In the genomic region with DNA sequence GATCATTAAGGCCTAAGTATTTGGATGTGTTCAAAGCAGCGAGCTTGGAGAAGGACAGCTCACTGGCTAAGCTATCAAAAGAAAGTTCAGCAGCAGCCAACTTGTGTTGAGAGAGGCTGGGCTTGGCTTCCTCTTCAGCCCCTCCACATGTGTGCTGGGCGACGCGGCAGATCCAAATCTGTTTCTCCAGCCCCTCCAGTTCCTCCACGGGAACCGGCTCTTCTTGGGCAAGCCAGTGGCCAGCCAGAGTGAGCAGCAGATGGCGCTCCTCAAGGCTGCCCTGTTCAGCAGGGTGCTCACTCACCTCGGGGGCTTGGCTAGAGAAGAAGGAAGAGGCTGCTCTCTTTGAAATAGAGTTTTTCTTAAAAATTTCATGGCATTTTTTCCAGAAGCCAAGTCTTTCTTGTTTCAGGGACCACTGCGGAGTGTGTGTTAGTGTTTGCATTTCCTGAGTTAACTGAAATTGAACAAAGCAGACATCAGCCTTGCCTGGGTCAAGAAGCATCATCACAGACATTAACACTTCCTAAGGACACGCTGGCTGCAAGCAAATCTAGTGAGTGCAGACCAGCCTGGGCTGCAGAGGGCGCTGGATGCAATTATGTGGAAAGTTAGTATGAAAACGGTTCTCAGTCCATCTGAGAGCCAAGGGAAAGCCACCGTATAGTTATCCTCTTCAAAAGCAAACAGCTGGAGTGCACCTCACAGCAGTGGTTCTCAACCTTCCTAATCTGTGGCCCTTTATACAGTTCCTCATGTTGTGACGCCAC, we compare ENCODE assay signal across 9 mouse cellular contexts. TPM values are rescaled to one million over a fixed set of nuclear protein-coding genes. Genes with fewer than 3 reads are reported as not detected.
DNase-seq lines count a peak whose midpoint lies in the region; ATAC-seq and TF ChIP-seq lines count a peak whose summit lies in the region.
"Had no signal": no experiment of that assay in that cellular context is flagged by ENCODE, and none has a peak within 500 bp of the region (broad histone marks: within the 10 kb centered on the region; RNA-seq: fewer than 3 reads in every experiment).

No protein-coding gene starts in this region.

- peak; percentile 45 for TF ChIP-seq CTCF in left cerebral cortex, adult 2 months (IDR thresholded peaks at IDR 0.05)
- TF ChIP-seq CTCF in ES-Bruce4 (IDR thresholded peaks at IDR 0.05; ENCODE audit: low read depth, low read length): peak; percentile 69

- H3K9ac ChIP-seq in ES-Bruce4 (ENCODE audit: low read depth, poor library complexity, severe bottlenecking): no peak overlapping the region
- H3K9ac ChIP-seq in neural tube, embryonic 15.5 days (replicated peaks): no peak overlapping the region
- H3K9ac ChIP-seq: stomach, embryonic 15.5 days had no signal

- no peaks in the 10 kb centered on the region for H3K4me1 ChIP-seq in ES-Bruce4 (ENCODE audit: control insufficient read depth, insufficient read depth, low read length)
- no peaks in the 10 kb centered on the region for H3K4me1 ChIP-seq in embryonic facial prominence, embryonic 10.5 days
- H3K4me1 ChIP-seq in neural tube, embryonic 15.5 days: no peaks in the 10 kb centered on the region
- H3K4me1 ChIP-seq: stomach, embryonic 15.5 days had no signal

- no peaks in the 10 kb centered on the region for H3K9me3 ChIP-seq in ES-Bruce4 (replicated peaks; ENCODE audit: control insufficient read depth, insufficient read depth, low read length, poor library complexity, severe bottlenecking)
- no peaks in the 10 kb centered on the region for H3K9me3 ChIP-seq in embryonic facial prominence, embryonic 10.5 days
- H3K9me3 ChIP-seq in neural tube, embryonic 15.5 days (replicated peaks): no peaks in the 10 kb centered on the region
- H3K9me3 ChIP-seq: stomach, embryonic 15.5 days had no signal

- no peak overlapping the region for H3K4me3 ChIP-seq in left cerebral cortex, adult 2 months
- H3K4me3 ChIP-seq in ES-Bruce4 (ENCODE audit: low read depth, low read length): no peak overlapping the region
- no peak overlapping the region for H3K4me3 ChIP-seq in embryonic facial prominence, embryonic 10.5 days
- H3K4me3 ChIP-seq in neural tube, embryonic 15.5 days (replicated peaks): no peak overlapping the region
- H3K4me3 ChIP-seq: stomach, embryonic 15.5 days had no signal

- intact Hi-C loops in left cerebral cortex, adult 2 months (cut with DNase I): no loop called here

- H3K36me3 ChIP-seq in ES-Bruce4 (ENCODE audit: control insufficient read depth, insufficient read depth, low read length, poor library complexity, severe bottlenecking): peaks cover 9% of the 10 kb centered on the region
- H3K36me3 ChIP-seq in embryonic facial prominence, embryonic 10.5 days (replicated peaks): peaks cover 73% of the 10 kb centered on the region
- peaks cover 40% of the 10 kb centered on the region for H3K36me3 ChIP-seq in neural tube, embryonic 15.5 days

- no peak for ATAC-seq in neural tube, embryonic 15.5 days (ENCODE audit: low FRiP score)

- no peak for TF ChIP-seq POLR2A in ES-Bruce4 (IDR thresholded peaks at IDR 0.05; ENCODE audit: insufficient read depth, low read length)

- no peak for TF ChIP-seq EP300 in ES-Bruce4 (IDR thresholded peaks at IDR 0.05; ENCODE audit: insufficient read depth, low read depth, low read length)

- peak; percentile 65 to 71 for DNase-seq in cerebellum, postnatal 14 days
- DNase-seq in cerebellum, adult 11-12 months: no peak
- DNase-seq in left cerebral cortex, adult 2 months (ENCODE audit: extremely low spot score in 1 of 2, low spot score in 2 of 2): peak in 1 of 2 experiments; percentile 27
- no peak for DNase-seq in left cerebral cortex, adult 11 months (ENCODE audit: low spot score)
- peak; percentile 32 for DNase-seq in embryonic facial prominence, embryonic 10.5 days (ENCODE audit: low spot score)
- DNase-seq in T-cell, adult 2 months (ENCODE audit: low spot score): no peak

- WGBS in embryonic facial prominence, embryonic 10.5 days: 51% methylated on average over 14 of the region's 14 CpGs
- WGBS in neural tube, embryonic 15.5 days: 54% methylated on average over 14 of the region's 14 CpGs

- H3K4me2 ChIP-seq in neural tube, embryonic 15.5 days: no peak overlapping the region
- H3K4me2 ChIP-seq: stomach, embryonic 15.5 days had no signal

- no peaks in the 10 kb centered on the region for H3K27me3 ChIP-seq in ES-Bruce4 (ENCODE audit: control insufficient read depth, insufficient read depth, low read length, poor library complexity, severe bottlenecking)
- no peaks in the 10 kb centered on the region for H3K27me3 ChIP-seq in embryonic facial prominence, embryonic 10.5 days (replicated peaks; ENCODE audit: low read depth, poor library complexity, severe bottlenecking)
- no peaks in the 10 kb centered on the region for H3K27me3 ChIP-seq in neural tube, embryonic 15.5 days (replicated peaks)
- H3K27me3 ChIP-seq: stomach, embryonic 15.5 days had no signal

- H3K27ac ChIP-seq in left cerebral cortex, adult 2 months: no peak overlapping the region
- no peak overlapping the region for H3K27ac ChIP-seq in ES-Bruce4 (ENCODE audit: insufficient read depth, low read length)
- no peak overlapping the region for H3K27ac ChIP-seq in embryonic facial prominence, embryonic 10.5 days (replicated peaks)
- H3K27ac ChIP-seq in neural tube, embryonic 15.5 days (replicated peaks): no peak overlapping the region
- H3K27ac ChIP-seq: stomach, embryonic 15.5 days had no signal

RNA-seq across cellular contexts. Expression of a gene that starts 37.0 kb away (rescaled TPM):
- total RNA-seq in left cerebral cortex, adult 2 months (2021): 10 to 100 TPM; 18.3 to 18.5 TPM
- 21.8 and 24.4 TPM in 2 replicates for polyA plus RNA-seq in ES-Bruce4 (2011; ENCODE audit: insufficient read depth, insufficient read length, low read depth, missing spikeins)
- 13.0 and 13.5 TPM in 2 replicates for polyA plus RNA-seq in embryonic facial prominence, embryonic 10.5 days (2016; fragmentation: Nextera tagmentation; extraction: Ambion mirVana)
- 11.1 and 12.3 TPM in 2 replicates for polyA plus RNA-seq in neural tube, embryonic 15.5 days (2015; fragmentation: Nextera tagmentation; extraction: Ambion mirVana)

RNA-seq across cellular contexts. Expression of a gene that starts 52.8 kb away (rescaled TPM):
- total RNA-seq in left cerebral cortex, adult 2 months (2021): 10 to 100 TPM; 15.5 to 16.2 TPM
- polyA plus RNA-seq in ES-Bruce4 (2011; ENCODE audit: insufficient read depth, insufficient read length, low read depth, missing spikeins): 31.5 and 33.3 TPM in 2 replicates
- 10.9 TPM in 2 replicates for polyA plus RNA-seq in embryonic facial prominence, embryonic 10.5 days (2016; fragmentation: Nextera tagmentation; extraction: Ambion mirVana)
- 5.8 and 6.6 TPM in 2 replicates for polyA plus RNA-seq in neural tube, embryonic 15.5 days (2015; fragmentation: Nextera tagmentation; extraction: Ambion mirVana)

Comparison
In these comparisons a context has a peak if more than half of its experiments do, and no peak if none do; other contexts are left out.
1. DNase-seq: peak in cerebellum, postnatal 14 days (2 of 2) and embryonic facial prominence, embryonic 10.5 days (single experiment); none in cerebellum, adult 11-12 months (single experiment), left cerebral cortex, adult 11 months (single experiment) and T-cell, adult 2 months (single experiment).